Mouse (Mus musculus): Measurements from ENCODE around the gene Hist1h2bm.
A peak's percentile ranks its signal among the peaks of the same experiment; 100 is the strongest.
"Not testable (repeated sequence)": the region's sequence is repeated elsewhere in the genome, so short reads cannot be mapped to it uniquely, and the experiment has no call there.

- TF ChIP-seq POLR2A (IDR thresholded peaks at IDR 0.05; ENCODE audit: borderline replicate concordance, extremely low read depth, insufficient read depth, insufficient read length, poor library complexity, severe bottlenecking), result 0 out of 2 replicates have a peak, but pooled peaks have one; percentile 39
- TF ChIP-seq CTCF (IDR thresholded peaks at IDR 0.05; ENCODE audit: borderline replicate concordance, extremely low read depth, insufficient read depth, insufficient read length), result not testable (repeated sequence)
These were observed 31.9 kb downstream of the Hist1h2bm start, which contains the start of the genes Hist1h2ak and Hist1h2bn for GRCm38 (mm10) chr13:21753524-21754285.

All from brain, embryonic 14.5 days (tissue).